Mouse (Mus musculus) lung, embryonic 14.5 days (tissue): ENCODE data around the gene Olfr1417. TPM values are rescaled to one million over a fixed set of nuclear protein-coding genes. Genes with fewer than 3 reads are reported as not detected.
A peak's percentile ranks its signal among the peaks of the same experiment; 100 is the strongest.
"Not testable (repeated sequence)": the region's sequence is repeated elsewhere in the genome, so short reads cannot be mapped to it uniquely, and the experiment has no call there.

ENCODE experiments used
- ATAC-seq: fragments of 200-750 bp; cut with Nextera tagmentation; 2 replicates; pipeline ENCODE4 v1.8.0; 2017; ENCODE audit warnings: mild to moderate bottlenecking, moderate TSS enrichment, moderate library complexity; ENCODE audit not compliant: insufficient read depth
- DNase-seq: peaks from one replicate; pipeline ENCODE4 v3.0.0-alpha.2; 2015
- H3K27ac ChIP-seq: fragments of 300-500 bp; sonication (generic); 2 replicates; pipeline ENCODE4 v1.5.1; 2014; ENCODE audit warnings: low read depth, mild to moderate bottlenecking, moderate library complexity
- H3K27me3 ChIP-seq: fragments of 300-500 bp; sonication (generic); 2 replicates; pipeline ENCODE4 v1.6.1; 2014; ENCODE audit warnings: low read length, control low read depth; ENCODE audit not compliant: insufficient read depth
- H3K36me3 ChIP-seq: fragments of 300-500 bp; sonication (generic); 2 replicates; pipeline ENCODE4 v1.6.1; 2014; ENCODE audit warnings: control low read depth; ENCODE audit not compliant: insufficient read depth
- H3K4me1 ChIP-seq: fragments of 300-500 bp; sonication (generic); 2 replicates; pipeline ENCODE4 v1.6.1; 2014; ENCODE audit warnings: antibody characterized with exemption, control low read depth; ENCODE audit not compliant: insufficient read depth
- H3K4me2 ChIP-seq: fragments of 300-500 bp; sonication (generic); 2 replicates; pipeline ENCODE4 v1.6.1; 2014; ENCODE audit warnings: mild to moderate bottlenecking
- H3K4me3 ChIP-seq: fragments of 300-500 bp; sonication (generic); 2 replicates; pipeline ENCODE4 v1.5.1; 2014; ENCODE audit warnings: low read depth, low read length
- H3K9ac ChIP-seq: fragments of 300-500 bp; sonication (generic); 2 replicates; pipeline ENCODE4 v1.6.1; 2014
- H3K9me3 ChIP-seq: fragments of 300-500 bp; sonication (generic); 2 replicates; pipeline ENCODE4 v1.6.1; 2016; ENCODE audit warnings: low read depth, low read length, control low read depth
- CTCF ChIP-seq: IDR thresholded peaks from 2 replicates; pipeline ENCODE4 v1.5.1; 2016; ENCODE audit warnings: antibody characterized with exemption, low read depth
- WGBS: fragments of 180-500 bp; shearing (Covaris S2); extraction: QIAGEN DNeasy Blood & Tissue Kit; methylation state at CpG from one replicate; pipeline ENCODE4 v1.1.7; 2014; 5-methylcytosine and 5-hydroxymethylcytosine counted together
- polyA plus RNA-seq: library from polyadenylated mRNA; unstranded; fragments of >200 nt; fragmentation: Nextera tagmentation; extraction: Ambion mirVana; gene quantifications from 2 replicates; pipeline ENCODE4 v1.2.1, GENCODE M21; 2014

Gene Olfr1417
- not detected in 2 replicates for polyA plus RNA-seq

GRCm38 (mm10) chr19:11839119-11839518, at the start of gene Olfr1417:
Gene Olfr1417, minus strand, starts transcription at chr19:11839219.
- no peak within 1 kb of the TSS for H3K27ac ChIP-seq
- no peaks in the 10 kb centered on the region for H3K27me3 ChIP-seq
- H3K36me3 ChIP-seq, result no peaks in the 10 kb centered on the region
- H3K4me2 ChIP-seq, result no peak within 1 kb of the TSS
- H3K9ac ChIP-seq, result no peak within 1 kb of the TSS
- no peak within 1 kb of the TSS for H3K4me3 ChIP-seq
- H3K4me1 ChIP-seq, result no peaks in the 10 kb centered on the region
- no peak for TF ChIP-seq CTCF
- ATAC-seq (no peak), DNase-seq (no peak)
- H3K9me3 ChIP-seq, result no peaks in the 10 kb centered on the region
- WGBS, result 83% methylated on average over 4 of the region's 4 CpGs

- ATAC-seq (no peak), DNase-seq (no peak)
- no peaks in the 10 kb centered on the region for H3K27me3 ChIP-seq
- 31% methylated on average over 1 of the region's 1 CpGs for WGBS
- H3K4me2 ChIP-seq, result no peak within 1 kb of the TSS
- H3K9ac ChIP-seq, result no peak within 1 kb of the TSS
- no peaks in the 10 kb centered on the region for H3K36me3 ChIP-seq
- H3K9me3 ChIP-seq, result no peaks in the 10 kb centered on the region
- no peak for TF ChIP-seq CTCF
- H3K4me1 ChIP-seq, result no peaks in the 10 kb centered on the region
- H3K27ac ChIP-seq, result no peak within 1 kb of the TSS
- no peak within 1 kb of the TSS for H3K4me3 ChIP-seq
Observed at GRCm38 (mm10) chr19:11886265-11886664, 47.2 kb upstream of the Olfr1417 start, which contains the start of gene Olfr1420. Gene Olfr1420, plus strand, starts transcription at chr19:11886565.

- H3K27ac ChIP-seq, H3K9me3 ChIP-seq, H3K4me1 ChIP-seq, DNase-seq, H3K27me3 ChIP-seq, H3K4me2 ChIP-seq, ATAC-seq, H3K4me3 ChIP-seq, H3K36me3 ChIP-seq, H3K9ac ChIP-seq: not testable (repeated sequence)
- 55% methylated on average over 22 of the region's 22 CpGs for WGBS
Observed at GRCm38 (mm10) chr19:11878404-11878803, 39.4 kb upstream of the Olfr1417 start.

GRCm38 (mm10) chr19:11875006-11875405, 36.0 kb upstream of the Olfr1417 start, which contains the start of gene Olfr1419:
Gene Olfr1419, minus strand, starts transcription at chr19:11875106.
- no peaks in the 10 kb centered on the region for H3K9me3 ChIP-seq
- TF ChIP-seq CTCF, result no peak
- DNase-seq (no peak), ATAC-seq (no peak)
- no peaks in the 10 kb centered on the region for H3K4me1 ChIP-seq
- WGBS, result 34% methylated on average over 1 of the region's 1 CpGs
- H3K9ac ChIP-seq, result no peak within 1 kb of the TSS
- H3K27ac ChIP-seq, result no peak within 1 kb of the TSS
- H3K4me3 ChIP-seq, result no peak within 1 kb of the TSS
- no peaks in the 10 kb centered on the region for H3K27me3 ChIP-seq
- H3K36me3 ChIP-seq, result no peaks in the 10 kb centered on the region
- H3K4me2 ChIP-seq, result no peak within 1 kb of the TSS

- Histone ChIP-seq H3K27ac (no peak overlapping the region), H3K4me3 (no peak overlapping the region), H3K36me3 (no peaks in the 10 kb centered on the region), H3K4me1 (no peaks in the 10 kb centered on the region), H3K9ac (no peak overlapping the region), H3K9me3 (0 out of 2 replicates have a peak, but pooled peaks cover 3% of the 10 kb centered on the region), H3K27me3 (no peaks in the 10 kb centered on the region), H3K4me2 (no peak overlapping the region)
- WGBS, result 81% methylated on average over 2 of the region's 2 CpGs
- no peak for DNase-seq
- ATAC-seq, result no peak
- TF ChIP-seq CTCF, result peak; percentile 26
Observed at GRCm38 (mm10) chr19:11867837-11868236, 28.8 kb upstream of the Olfr1417 start.

- Histone ChIP-seq H3K4me2 (no peak within 1 kb of the TSS), H3K9me3 (no peaks in the 10 kb centered on the region), H3K4me1 (no peaks in the 10 kb centered on the region), H3K4me3 (no peak within 1 kb of the TSS), H3K9ac (no peak within 1 kb of the TSS), H3K27me3 (no peaks in the 10 kb centered on the region), H3K27ac (no peak within 1 kb of the TSS), H3K36me3 (no peaks in the 10 kb centered on the region)
- 89% methylated on average over 1 of the region's 1 CpGs for WGBS
- TF ChIP-seq CTCF, result no peak
- DNase-seq, result no peak
- ATAC-seq, result no peak
Observed at GRCm38 (mm10) chr19:11860966-11861365, 21.9 kb upstream of the Olfr1417 start, which contains the start of gene Olfr1418. Gene Olfr1418, minus strand, starts transcription at chr19:11861066.

GRCm38 (mm10) chr19:11856506-11856905, 17.5 kb upstream of the Olfr1417 start:
- WGBS, result 70% methylated on average over 6 of the region's 6 CpGs
- H3K9me3 ChIP-seq, result no peaks in the 10 kb centered on the region

More at GRCm38 (mm10) chr19:11856506-11856905, 17.5 kb upstream of the Olfr1417 start:
- Histone ChIP-seq H3K27me3 (no peaks in the 10 kb centered on the region), H3K27ac (no peak overlapping the region), H3K4me3 (no peak overlapping the region), H3K4me1 (no peaks in the 10 kb centered on the region), H3K36me3 (no peaks in the 10 kb centered on the region), H3K4me2 (no peak overlapping the region), H3K9ac (no peak overlapping the region)
- ATAC-seq (no peak), DNase-seq (no peak)
- TF ChIP-seq CTCF, result no peak
